Mouse (Mus musculus): ENCODE measurements around the gene Rsrp1. TPM values are rescaled to one million over a fixed set of nuclear protein-coding genes. Genes with fewer than 3 reads are reported as not detected.
"Not testable (repeated sequence)": the region's sequence is repeated elsewhere in the genome, so short reads cannot be mapped to it uniquely, and the experiment has no call there.

Gene Rsrp1
- total and polyA plus RNA-seq, 2 experiments: 200 to 403 TPM

GRCm38 (mm10) chr4:134884364-134884763 lies 39.0 kb upstream of the Rsrp1 start:
- no peak overlapping the region for H3K27ac ChIP-seq (replicated peaks; ENCODE audit: insufficient read depth, low read depth, low read length)
- H3K4me3 ChIP-seq (ENCODE audit: insufficient read depth, low read depth, low read length): no peak overlapping the region
- no peak for DNase-seq (ENCODE audit: extremely low read depth, low read depth, low spot score)
- H3K79me2 ChIP-seq (ENCODE audit: control insufficient read depth, insufficient read depth, low read length): no peaks in the 10 kb centered on the region
- H3K9ac ChIP-seq (ENCODE audit: low read depth, low read length): no peak overlapping the region
- H3K4me1 ChIP-seq (ENCODE audit: control insufficient read depth, insufficient read depth, low read length): no peaks in the 10 kb centered on the region
- 91% methylated on average over 4 of the region's 4 CpGs for WGBS
- TF ChIP-seq POLR2A (IDR thresholded peaks at IDR 0.05; ENCODE audit: extremely low read depth, insufficient read depth, low read length): no peak
- no peaks in the 10 kb centered on the region for H3K36me3 ChIP-seq (ENCODE audit: control insufficient read depth, insufficient read depth, low read length)
- H3K27me3 ChIP-seq (ENCODE audit: control insufficient read depth, insufficient read depth, low read length): no peaks in the 10 kb centered on the region

GRCm38 (mm10) chr4:134892096-134892495 lies 31.3 kb upstream of the Rsrp1 start:
- H3K27ac ChIP-seq (replicated peaks; ENCODE audit: insufficient read depth, low read depth, low read length): no peak overlapping the region
- H3K4me1 ChIP-seq (ENCODE audit: control insufficient read depth, insufficient read depth, low read length): no peaks in the 10 kb centered on the region; the same call in 1 of the 2 replicates
- H3K79me2 ChIP-seq (ENCODE audit: control insufficient read depth, insufficient read depth, low read length): no peaks in the 10 kb centered on the region
- H3K4me3 ChIP-seq (ENCODE audit: insufficient read depth, low read depth, low read length): no peak overlapping the region
- H3K27me3 ChIP-seq (ENCODE audit: control insufficient read depth, insufficient read depth, low read length): no peaks in the 10 kb centered on the region
- 74% methylated on average over 6 of the region's 6 CpGs for WGBS
- H3K36me3 ChIP-seq (ENCODE audit: control insufficient read depth, insufficient read depth, low read length): peaks cover 7% of the 10 kb centered on the region; the same call in 1 of the 2 replicates
- no peak for TF ChIP-seq POLR2A (IDR thresholded peaks at IDR 0.05; ENCODE audit: extremely low read depth, insufficient read depth, low read length)
- peak; percentile 26; the same call in 1 of the 2 replicates for TF ChIP-seq CTCF (IDR thresholded peaks at IDR 0.05; ENCODE audit: low read depth, low read length)
- no peak for DNase-seq (ENCODE audit: extremely low read depth, low read depth, low spot score)
- H3K9ac ChIP-seq (ENCODE audit: low read depth, low read length): no peak overlapping the region

GRCm38 (mm10) chr4:134897256-134897655 lies 26.1 kb upstream of the Rsrp1 start:
- Histone ChIP-seq H3K4me3 (ENCODE audit: insufficient read depth, low read depth, low read length) (no peak overlapping the region), H3K36me3 (ENCODE audit: control insufficient read depth, insufficient read depth, low read length) (peaks cover 35% of the 10 kb centered on the region), H3K9ac (ENCODE audit: low read depth, low read length) (no peak overlapping the region), H3K79me2 (ENCODE audit: control insufficient read depth, insufficient read depth, low read length) (no peaks in the 10 kb centered on the region), H3K27ac (replicated peaks; ENCODE audit: insufficient read depth, low read depth, low read length) (no peak overlapping the region), H3K27me3 (ENCODE audit: control insufficient read depth, insufficient read depth, low read length) (no peaks in the 10 kb centered on the region), H3K4me1 (ENCODE audit: control insufficient read depth, insufficient read depth, low read length) (peaks cover 1% of the 10 kb centered on the region; the same call in 1 of the 2 replicates)
- TF ChIP-seq CTCF (IDR thresholded peaks at IDR 0.05; ENCODE audit: low read depth, low read length): no peak
- no peak for TF ChIP-seq POLR2A (IDR thresholded peaks at IDR 0.05; ENCODE audit: extremely low read depth, insufficient read depth, low read length)
- peak; percentile 75 for DNase-seq (ENCODE audit: extremely low read depth, low read depth, low spot score)
- 20% methylated on average over 6 of the region's 6 CpGs for WGBS

GRCm38 (mm10) chr4:134901126-134901525 lies 22.3 kb upstream of the Rsrp1 start:
- Histone ChIP-seq H3K36me3 (ENCODE audit: control insufficient read depth, insufficient read depth, low read length) (peaks cover 63% of the 10 kb centered on the region), H3K4me3 (ENCODE audit: insufficient read depth, low read depth, low read length) (no peak overlapping the region), H3K27me3 (ENCODE audit: control insufficient read depth, insufficient read depth, low read length) (no peaks in the 10 kb centered on the region), H3K9ac (ENCODE audit: low read depth, low read length) (no peak overlapping the region), H3K4me1 (ENCODE audit: control insufficient read depth, insufficient read depth, low read length) (peaks cover 1% of the 10 kb centered on the region; the same call in 1 of the 2 replicates), H3K79me2 (ENCODE audit: control insufficient read depth, insufficient read depth, low read length) (no peaks in the 10 kb centered on the region), H3K27ac (replicated peaks; ENCODE audit: insufficient read depth, low read depth, low read length) (no peak overlapping the region)
- no peak for DNase-seq (ENCODE audit: extremely low read depth, low read depth, low spot score)
- TF ChIP-seq CTCF (IDR thresholded peaks at IDR 0.05; ENCODE audit: low read depth, low read length): no peak
- no peak for TF ChIP-seq POLR2A (IDR thresholded peaks at IDR 0.05; ENCODE audit: extremely low read depth, insufficient read depth, low read length)
- over 99% methylated on average over 8 of the region's 8 CpGs for WGBS

- 69% methylated on average over 7 of the region's 7 CpGs for WGBS
- H3K9ac ChIP-seq (ENCODE audit: low read depth, low read length): no peak overlapping the region
- H3K4me3 ChIP-seq (ENCODE audit: insufficient read depth, low read depth, low read length): no peak overlapping the region
- H3K4me1 ChIP-seq (ENCODE audit: control insufficient read depth, insufficient read depth, low read length): no peaks in the 10 kb centered on the region
- no peaks in the 10 kb centered on the region for H3K27me3 ChIP-seq (ENCODE audit: control insufficient read depth, insufficient read depth, low read length)
- no peaks in the 10 kb centered on the region; the same call in 1 of the 2 replicates for H3K79me2 ChIP-seq (ENCODE audit: control insufficient read depth, insufficient read depth, low read length)
- no peak for DNase-seq (ENCODE audit: extremely low read depth, low read depth, low spot score)
- H3K36me3 ChIP-seq (ENCODE audit: control insufficient read depth, insufficient read depth, low read length): peaks cover 66% of the 10 kb centered on the region
- no peak overlapping the region for H3K27ac ChIP-seq (replicated peaks; ENCODE audit: insufficient read depth, low read depth, low read length)
- TF ChIP-seq CTCF (IDR thresholded peaks at IDR 0.05; ENCODE audit: low read depth, low read length): no peak
- TF ChIP-seq POLR2A (IDR thresholded peaks at IDR 0.05; ENCODE audit: extremely low read depth, insufficient read depth, low read length): no peak
These were observed 20.3 kb upstream of the Rsrp1 start for GRCm38 (mm10) chr4:134903046-134903445.

GRCm38 (mm10) chr4:134911406-134911805 lies 12.0 kb upstream of the Rsrp1 start:
- H3K27ac ChIP-seq (replicated peaks; ENCODE audit: insufficient read depth, low read depth, low read length); H3K79me2 ChIP-seq (ENCODE audit: control insufficient read depth, insufficient read depth, low read length); DNase-seq (ENCODE audit: extremely low read depth, low read depth, low spot score); H3K4me3 ChIP-seq (ENCODE audit: insufficient read depth, low read depth, low read length); H3K27me3 ChIP-seq (ENCODE audit: control insufficient read depth, insufficient read depth, low read length); H3K9ac ChIP-seq (ENCODE audit: low read depth, low read length); H3K4me1 ChIP-seq (ENCODE audit: control insufficient read depth, insufficient read depth, low read length): not testable (repeated sequence)
- peaks cover 27% of the 10 kb centered on the region for H3K36me3 ChIP-seq (ENCODE audit: control insufficient read depth, insufficient read depth, low read length)
- 96% methylated on average over 8 of the region's 8 CpGs for whole genome bisulfite sequencing
